Mouse (Mus musculus): Measurements from ENCODE around the gene Fbxl17. TPM values are rescaled to one million over a fixed set of nuclear protein-coding genes. Genes with fewer than 3 reads are reported as not detected.

The Fbxl17 gene
- polyA plus RNA-seq, 1 experiment from 2014 or later: 3.3 TPM

- H3K27me3 ChIP-seq (ENCODE audit: insufficient read depth, low read length): no peaks in the 10 kb centered on the region
- 73% methylated on average over 3 of the region's 3 CpGs for WGBS (ENCODE audit: insufficient replicate concordance)
- H3K9ac ChIP-seq (replicated peaks): no peak overlapping the region
- TF ChIP-seq EP300 (IDR thresholded peaks at IDR 0.05; ENCODE audit: low read depth): no peak
- TF ChIP-seq CTCF (IDR thresholded peaks at IDR 0.05; ENCODE audit: low read depth): no peak
- H3K4me2 ChIP-seq (ENCODE audit: low read depth, low read length): no peak overlapping the region
- H3K27ac ChIP-seq (ENCODE audit: low read depth): peak overlapping the region; percentile 13; the same call in 1 of the 2 replicates
- H3K9me3 ChIP-seq (ENCODE audit: low read length): no peaks in the 10 kb centered on the region
- DNase-seq (no peak), ATAC-seq (no peak)
- H3K4me3 ChIP-seq (ENCODE audit: low read depth, low read length): no peak overlapping the region
- no peaks in the 10 kb centered on the region for H3K36me3 ChIP-seq (replicated peaks; ENCODE audit: insufficient read depth, low read length)
- no peaks in the 10 kb centered on the region for H3K4me1 ChIP-seq (ENCODE audit: insufficient read depth)
Observed at GRCm38 (mm10) chr17:63370977-63371376, 128.8 kb downstream of the Fbxl17 start.

- Histone ChIP-seq H3K27ac (ENCODE audit: low read depth) (peak overlapping the region; percentile 37; the same call in 1 of the 2 replicates), H3K4me1 (ENCODE audit: insufficient read depth) (no peaks in the 10 kb centered on the region), H3K9ac (replicated peaks) (no peak overlapping the region), H3K9me3 (ENCODE audit: low read length) (no peaks in the 10 kb centered on the region), H3K4me2 (ENCODE audit: low read depth, low read length) (no peak overlapping the region), H3K36me3 (replicated peaks; ENCODE audit: insufficient read depth, low read length) (no peaks in the 10 kb centered on the region), H3K27me3 (ENCODE audit: insufficient read depth, low read length) (no peaks in the 10 kb centered on the region), H3K4me3 (ENCODE audit: low read depth, low read length) (no peak overlapping the region)
- DNase-seq (no peak), ATAC-seq (peak; percentile 60)
- 66% methylated on average over 8 of the region's 8 CpGs for WGBS (ENCODE audit: insufficient replicate concordance)
- no peak for TF ChIP-seq CTCF (IDR thresholded peaks at IDR 0.05; ENCODE audit: low read depth)
- no peak for TF ChIP-seq EP300 (IDR thresholded peaks at IDR 0.05; ENCODE audit: low read depth)
Observed at GRCm38 (mm10) chr17:63369631-63370310, 130.0 kb downstream of the Fbxl17 start.

GRCm38 (mm10) chr17:63367476-63367875 lies 132.3 kb downstream of the Fbxl17 start:
- TF ChIP-seq CTCF (IDR thresholded peaks at IDR 0.05; ENCODE audit: low read depth): no peak
- no peak for TF ChIP-seq EP300 (IDR thresholded peaks at IDR 0.05; ENCODE audit: low read depth)
- ATAC-seq (no peak), DNase-seq (no peak)
- Histone ChIP-seq H3K27ac (ENCODE audit: low read depth) (no peak overlapping the region), H3K9me3 (ENCODE audit: low read length) (no peaks in the 10 kb centered on the region), H3K4me1 (ENCODE audit: insufficient read depth) (no peaks in the 10 kb centered on the region), H3K4me3 (ENCODE audit: low read depth, low read length) (no peak overlapping the region), H3K4me2 (ENCODE audit: low read depth, low read length) (no peak overlapping the region), H3K9ac (replicated peaks) (no peak overlapping the region), H3K27me3 (ENCODE audit: insufficient read depth, low read length) (no peaks in the 10 kb centered on the region), H3K36me3 (replicated peaks; ENCODE audit: insufficient read depth, low read length) (no peaks in the 10 kb centered on the region)
- 82% methylated on average over 6 of the region's 6 CpGs for WGBS (ENCODE audit: insufficient replicate concordance)

GRCm38 (mm10) chr17:63366045-63366444 lies 133.8 kb downstream of the Fbxl17 start:
- H3K36me3 ChIP-seq (replicated peaks; ENCODE audit: insufficient read depth, low read length): no peaks in the 10 kb centered on the region
- no peak overlapping the region for H3K9ac ChIP-seq (replicated peaks)
- H3K27me3 ChIP-seq (ENCODE audit: insufficient read depth, low read length): no peaks in the 10 kb centered on the region
- ATAC-seq: no peak
- WGBS (ENCODE audit: insufficient replicate concordance): 81% methylated on average over 11 of the region's 11 CpGs
- no peak overlapping the region for H3K4me3 ChIP-seq (ENCODE audit: low read depth, low read length)
- no peak overlapping the region for H3K27ac ChIP-seq (ENCODE audit: low read depth)
- no peak overlapping the region for H3K4me2 ChIP-seq (ENCODE audit: low read depth, low read length)
- H3K9me3 ChIP-seq (ENCODE audit: low read length): no peaks in the 10 kb centered on the region
- TF ChIP-seq EP300 (IDR thresholded peaks at IDR 0.05; ENCODE audit: low read depth) (no peak), CTCF (IDR thresholded peaks at IDR 0.05; ENCODE audit: low read depth) (no peak)
- no peaks in the 10 kb centered on the region for H3K4me1 ChIP-seq (ENCODE audit: insufficient read depth)
- DNase-seq: no peak

GRCm38 (mm10) chr17:63364605-63365004 lies 135.2 kb downstream of the Fbxl17 start:
- ATAC-seq: no peak
- no peaks in the 10 kb centered on the region for H3K27me3 ChIP-seq (ENCODE audit: insufficient read depth, low read length)

GRCm38 (mm10) chr17:63362196-63362595 lies 137.6 kb downstream of the Fbxl17 start:
- no peak for TF ChIP-seq CTCF (IDR thresholded peaks at IDR 0.05; ENCODE audit: low read depth)
- TF ChIP-seq EP300 (IDR thresholded peaks at IDR 0.05; ENCODE audit: low read depth): no peak
- H3K27ac ChIP-seq (ENCODE audit: low read depth): peak overlapping the region; percentile 77
- DNase-seq (no peak), ATAC-seq (peak; percentile 73)
- H3K36me3 ChIP-seq (replicated peaks; ENCODE audit: insufficient read depth, low read length): no peaks in the 10 kb centered on the region
- no peaks in the 10 kb centered on the region for H3K27me3 ChIP-seq (ENCODE audit: insufficient read depth, low read length)
- H3K9ac ChIP-seq (replicated peaks): no peak overlapping the region
- peak overlapping the region; percentile 1; the same call in 1 of the 2 replicates for H3K4me2 ChIP-seq (ENCODE audit: low read depth, low read length)
- no peaks in the 10 kb centered on the region for H3K9me3 ChIP-seq (ENCODE audit: low read length)
- 57% methylated on average over 3 of the region's 3 CpGs for WGBS (ENCODE audit: insufficient replicate concordance)
- H3K4me1 ChIP-seq (ENCODE audit: insufficient read depth): 0 out of 2 replicates have a peak, but pooled peaks cover 4% of the 10 kb centered on the region
- H3K4me3 ChIP-seq (ENCODE audit: low read depth, low read length): no peak overlapping the region

More at GRCm38 (mm10) chr17:63364605-63365004, 135.2 kb downstream of the Fbxl17 start:
- Histone ChIP-seq H3K27ac (ENCODE audit: low read depth) (no peak overlapping the region), H3K9me3 (ENCODE audit: low read length) (no peaks in the 10 kb centered on the region), H3K4me1 (ENCODE audit: insufficient read depth) (no peaks in the 10 kb centered on the region), H3K4me2 (ENCODE audit: low read depth, low read length) (no peak overlapping the region), H3K4me3 (ENCODE audit: low read depth, low read length) (no peak overlapping the region), H3K9ac (replicated peaks) (no peak overlapping the region), H3K36me3 (replicated peaks; ENCODE audit: insufficient read depth, low read length) (no peaks in the 10 kb centered on the region)
- WGBS (ENCODE audit: insufficient replicate concordance): 79% methylated on average over 7 of the region's 7 CpGs
- DNase-seq: no peak
- no peak for TF ChIP-seq EP300 (IDR thresholded peaks at IDR 0.05; ENCODE audit: low read depth)
- TF ChIP-seq CTCF (IDR thresholded peaks at IDR 0.05; ENCODE audit: low read depth): no peak
